Mouse (Mus musculus) cerebellum, adult 2 months (tissue): ENCODE measurements around the gene Hfe.

Experiments
- CTCF ChIP-seq: fragments of 200-500 bp; IDR thresholded peaks from 2 replicates; pipeline ENCODE4 v1.5.1; 2011; ENCODE audit warnings: low read depth, mild to moderate bottlenecking, control low read depth, low read length, moderate library complexity, borderline replicate concordance; ENCODE audit not compliant: insufficient read depth
- POLR2A ChIP-seq: fragments of 200-500 bp; IDR thresholded peaks from 2 replicates; pipeline ENCODE4 v1.6.1; 2011; ENCODE audit warnings: low read length, control low read depth, borderline replicate concordance; ENCODE audit not compliant: insufficient read depth

DNA sequence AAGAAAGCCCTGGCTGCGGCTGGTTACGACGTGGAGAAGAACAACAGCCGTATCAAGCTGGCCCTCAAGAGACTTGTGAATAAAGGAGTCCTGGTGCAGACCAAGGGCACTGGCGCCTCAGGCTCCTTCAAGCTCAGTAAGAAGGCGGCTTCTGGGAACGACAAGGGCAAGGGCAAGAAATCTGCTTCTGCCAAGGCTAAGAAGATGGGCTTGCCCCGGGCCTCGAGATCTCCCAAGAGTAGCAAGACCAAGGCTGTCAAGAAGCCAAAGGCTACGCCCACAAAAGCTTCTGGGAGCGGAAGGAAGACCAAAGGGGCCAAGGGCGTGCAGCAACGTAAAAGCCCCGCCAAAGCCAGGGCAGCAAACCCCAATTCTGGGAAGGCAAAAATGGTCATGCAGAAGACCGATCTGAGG is 14.6 kb downstream of the Hfe start:
- TF ChIP-seq POLR2A (no peak), CTCF (no peak)
